Mouse (Mus musculus): Measurements from ENCODE around the gene Fam102b. TPM values are rescaled to one million over a fixed set of nuclear protein-coding genes. Genes with fewer than 3 reads are reported as not detected.

Gene Fam102b
- 1 to 10 TPM; 3.2 to 4.4 TPM for polyA plus RNA-seq (2017; shearing (Covaris generic))

- peak; percentile 85 for ATAC-seq
These were observed at the start of gene Fam102b for GRCm38 (mm10) chr3:109027515-109027987. Gene Fam102b, minus strand, starts transcription at chr3:109027607.

DNA sequence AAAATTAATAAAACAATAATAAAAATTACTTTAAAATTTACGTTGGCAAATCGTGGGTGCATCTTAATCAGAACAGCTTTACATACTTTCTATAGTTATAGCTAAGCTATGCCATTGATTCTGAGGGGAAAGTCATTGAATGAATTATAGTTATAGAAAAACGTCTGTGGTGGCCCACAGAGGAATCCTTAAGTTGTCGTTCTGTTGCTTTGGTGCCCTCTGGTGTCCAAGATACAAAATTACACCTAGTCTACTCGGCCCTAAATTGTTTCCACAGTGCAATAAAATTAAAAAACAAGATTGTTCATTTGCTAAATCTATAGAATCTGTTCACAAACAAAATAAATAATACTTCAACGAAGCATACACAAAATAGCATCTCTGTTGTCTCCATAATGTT lies 35.6 kb upstream of the Fam102b start:
- peak; percentile 77 for ATAC-seq

DNA sequence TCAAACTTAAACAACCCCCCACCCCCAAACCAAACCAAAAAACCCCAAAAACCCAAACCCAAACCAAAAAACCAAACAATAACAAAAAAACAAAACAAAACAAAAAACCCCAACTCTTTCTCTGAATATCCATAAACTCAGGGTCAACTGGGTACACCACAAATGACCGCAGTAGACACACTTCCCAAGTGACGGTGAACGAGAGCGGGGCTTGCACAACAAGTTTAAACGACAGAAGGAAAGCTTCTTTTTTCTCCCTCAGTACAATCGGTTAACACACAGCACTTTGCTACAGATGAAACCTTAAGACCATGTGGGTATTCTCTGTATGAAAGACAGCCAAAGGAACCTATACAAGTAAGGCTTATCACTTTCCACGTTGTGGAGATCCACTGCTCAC lies 35.0 kb upstream of the Fam102b start:
- no peak for ATAC-seq

DNA sequence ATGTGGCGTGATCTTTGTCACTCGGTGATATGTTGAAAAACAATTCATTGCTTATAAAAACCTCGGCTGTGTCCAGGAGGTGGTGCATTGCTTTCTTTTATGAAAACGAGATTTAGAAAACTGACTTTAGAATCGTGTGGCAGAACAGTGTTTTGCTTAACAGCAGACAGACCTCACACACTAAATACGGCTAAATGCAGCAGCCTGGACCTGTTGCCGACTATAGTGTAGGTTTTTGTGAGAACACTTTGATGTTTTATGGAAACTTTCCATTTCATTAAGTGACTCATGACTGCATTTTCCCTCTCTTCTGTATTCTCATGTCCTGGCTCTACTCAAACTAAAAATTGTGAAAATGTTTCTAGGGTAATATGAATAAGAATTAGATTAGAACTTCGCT lies 32.5 kb upstream of the Fam102b start:
- ATAC-seq = no peak

DNA sequence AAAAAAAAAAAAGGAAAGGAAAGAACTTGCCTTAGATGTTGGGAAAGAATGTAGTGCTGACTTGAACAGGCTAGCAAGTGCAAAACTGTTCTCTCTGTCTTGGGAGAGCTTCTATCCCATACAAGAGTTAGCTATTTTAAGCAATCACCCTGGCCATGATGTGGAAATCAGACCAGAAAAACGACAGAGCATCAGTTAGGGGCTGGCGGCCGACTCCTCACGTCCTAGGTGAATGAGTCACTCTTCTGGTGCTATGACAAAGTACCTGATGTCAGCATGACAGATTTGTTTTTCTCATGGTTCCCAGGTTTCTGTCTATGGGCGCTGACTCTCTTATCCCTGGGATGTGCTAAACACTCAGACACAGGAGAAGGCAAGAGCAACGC lies 24.5 kb upstream of the Fam102b start:
- no peak for ATAC-seq

- no peak for ATAC-seq
These were observed 23.9 kb upstream of the Fam102b start for GRCm38 (mm10) chr3:109051056-109051945.

GRCm38 (mm10) chr3:109047707-109048283 lies 20.4 kb upstream of the Fam102b start:
- no peak for ATAC-seq

GRCm38 (mm10) chr3:109046428-109046827 lies 19.0 kb upstream of the Fam102b start:
- ATAC-seq = no peak

DNA sequence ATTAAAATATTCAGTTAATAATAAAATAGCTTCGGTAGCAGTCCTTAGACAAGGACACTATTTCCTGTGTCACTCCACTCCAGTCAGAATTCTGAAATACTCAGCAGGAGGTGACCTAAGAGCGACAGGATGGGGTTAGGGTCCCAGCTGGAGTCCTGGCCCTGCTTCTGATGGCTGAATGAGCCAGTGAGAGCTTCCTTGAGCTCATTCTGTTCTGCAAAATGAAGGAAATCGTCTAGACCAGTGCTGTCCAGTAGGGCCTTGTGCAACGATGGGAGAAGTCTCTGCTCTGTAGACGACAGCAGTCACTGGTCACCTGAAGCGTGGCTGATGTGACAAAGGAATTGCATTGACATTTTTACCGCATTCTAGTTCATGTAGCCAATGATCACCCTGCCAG lies 16.0 kb upstream of the Fam102b start:
- no peak for ATAC-seq

DNA sequence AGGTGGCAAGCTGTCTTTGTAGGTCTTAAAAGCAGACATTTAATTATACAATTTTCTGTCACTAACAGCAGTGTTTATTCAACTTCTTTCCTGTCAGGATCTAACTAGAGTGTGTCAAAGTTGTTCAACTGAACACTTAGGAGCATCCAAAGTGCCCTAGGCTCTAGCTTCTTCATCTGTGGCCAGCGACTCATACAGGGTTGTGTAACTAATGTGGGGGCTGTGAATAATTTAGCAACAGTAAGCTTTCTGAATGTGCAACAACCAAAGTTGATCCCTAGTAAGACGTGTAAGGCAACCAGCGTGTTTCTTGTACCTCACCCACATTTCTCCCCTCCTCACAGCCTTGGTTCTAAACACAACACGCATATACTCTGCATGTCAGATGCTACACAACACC lies 13.5 kb upstream of the Fam102b start:
- ATAC-seq = no peak

DNA sequence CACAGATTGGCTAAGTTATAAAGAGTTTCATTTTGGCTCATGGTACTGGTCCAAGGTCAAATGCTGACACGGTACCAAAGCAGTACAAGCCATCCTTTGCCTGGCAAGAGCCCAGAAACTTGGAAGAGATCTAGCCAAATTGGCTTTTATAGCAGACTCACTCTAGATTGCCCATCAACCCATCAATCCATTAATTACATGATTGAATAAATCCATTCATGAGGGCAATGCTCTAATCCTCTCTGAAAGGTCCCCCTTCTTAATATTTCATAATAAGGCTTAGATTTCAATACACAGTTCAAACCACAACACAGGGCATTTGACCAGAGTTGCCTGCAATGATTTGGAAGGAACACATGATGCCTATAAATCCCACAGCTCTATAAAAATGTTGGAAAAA lies 7.0 kb upstream of the Fam102b start:
- ATAC-seq = no peak

DNA sequence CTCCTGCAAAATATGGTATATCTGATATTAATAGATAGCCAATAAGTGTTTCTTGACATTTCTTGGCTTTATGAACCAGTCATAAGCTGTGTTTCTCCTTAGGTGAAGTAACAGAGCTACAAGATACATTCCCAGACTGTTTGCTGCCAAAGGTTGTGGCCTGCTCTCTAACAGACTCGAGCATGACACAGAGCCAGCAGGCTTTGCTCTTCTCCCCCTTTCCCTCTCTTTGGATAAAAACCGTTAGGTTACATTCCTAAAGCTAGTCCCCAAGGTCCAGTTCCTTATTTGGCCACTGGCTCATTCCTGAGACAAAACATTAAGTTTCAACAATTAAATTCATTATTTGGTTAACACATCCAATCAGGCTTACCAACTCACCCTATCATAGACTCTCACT lies 4.9 kb upstream of the Fam102b start:
- ATAC-seq = no peak

GRCm38 (mm10) chr3:109031626-109032025 lies 4.2 kb upstream of the Fam102b start:
- ATAC-seq = no peak

DNA sequence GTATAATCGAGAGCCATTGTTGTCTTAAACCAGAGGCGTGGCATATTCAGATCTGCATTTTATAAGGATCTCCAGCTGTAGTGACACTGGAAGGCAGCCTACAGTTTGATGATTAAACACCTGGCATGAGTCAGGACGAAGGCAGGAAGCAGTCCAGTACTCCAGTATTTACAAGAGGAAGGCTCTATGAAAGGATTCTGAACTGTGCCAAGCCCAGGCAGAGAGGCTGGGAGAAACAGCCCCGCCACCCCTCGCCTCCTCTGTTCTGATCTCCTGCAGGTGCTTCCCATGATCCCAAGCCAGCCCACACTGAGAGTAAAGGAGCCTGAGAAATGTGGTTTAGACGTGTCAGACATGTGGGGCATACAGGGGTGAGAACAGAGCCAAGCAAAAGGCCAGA lies 3.4 kb upstream of the Fam102b start:
- ATAC-seq = no peak

DNA sequence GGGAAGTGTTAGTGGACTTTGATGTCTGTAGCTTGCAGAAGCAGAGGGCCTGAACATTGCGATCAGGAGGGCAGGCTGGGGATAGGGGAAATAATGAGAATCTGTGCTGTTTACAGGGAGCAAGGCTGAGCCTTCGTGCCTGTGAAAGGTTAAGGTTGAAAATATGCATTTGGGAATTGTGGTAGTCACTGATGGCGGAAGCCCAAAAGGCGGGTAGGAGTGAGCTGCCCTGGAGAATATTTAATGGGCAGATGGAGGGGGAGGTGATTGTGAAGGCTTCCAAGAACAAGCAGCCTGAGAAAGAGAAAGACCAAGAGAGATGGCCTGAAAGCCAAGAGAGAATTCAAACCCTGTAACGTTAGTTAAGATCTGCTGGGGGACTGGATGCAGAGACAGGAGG lies 2.3 kb upstream of the Fam102b start:
- no peak for ATAC-seq

DNA sequence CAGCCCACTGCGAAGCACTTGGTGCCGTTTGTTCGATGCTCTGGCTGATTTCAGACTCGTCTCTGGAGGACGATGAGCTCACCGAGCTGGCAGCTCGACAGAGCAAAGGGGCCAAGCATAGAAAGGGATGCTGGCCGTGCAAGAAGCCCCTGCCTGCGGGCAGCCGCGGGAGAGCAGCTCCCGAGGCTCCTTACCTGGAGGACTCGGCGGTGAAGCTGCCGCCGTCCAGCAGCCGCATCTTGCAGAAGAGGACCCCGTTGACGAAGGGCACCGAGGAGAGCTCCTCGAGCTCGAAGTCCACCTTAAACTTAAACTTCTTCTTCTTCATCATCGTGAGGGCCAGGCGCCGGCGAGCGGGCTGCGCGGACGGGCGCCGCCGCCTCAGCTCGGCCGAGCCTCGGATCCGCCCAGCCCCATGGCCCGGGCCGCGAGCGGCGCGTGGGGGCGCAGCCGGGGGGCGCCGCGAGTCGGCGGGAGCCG lies 376 bp downstream of the Fam102b start:
- ATAC-seq = peak; percentile 29

DNA sequence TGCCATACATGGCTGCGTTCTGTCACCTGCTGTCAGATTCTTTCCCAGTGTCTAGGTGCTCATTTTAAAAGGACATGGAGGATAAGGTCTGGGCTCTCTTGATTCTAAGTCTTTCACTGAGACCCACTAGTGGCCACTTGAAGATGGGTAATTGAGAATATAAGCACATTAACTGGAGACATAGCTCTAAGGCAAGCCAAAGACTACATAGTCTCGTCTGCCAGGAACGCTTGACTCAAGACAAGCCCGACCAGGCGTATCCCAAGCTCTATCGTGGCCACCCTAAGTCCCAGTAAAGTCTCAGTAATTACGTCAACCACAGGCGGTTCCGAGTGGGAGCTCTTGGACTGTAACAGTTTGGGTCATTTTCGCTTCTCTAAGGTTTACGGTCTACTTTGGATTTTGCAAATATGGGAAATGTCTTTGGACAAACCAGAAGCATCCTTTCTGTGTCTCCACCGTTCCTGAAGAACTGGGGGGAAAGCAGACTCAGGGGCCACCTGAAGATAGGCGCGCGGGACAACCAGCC lies 881 bp downstream of the Fam102b start:
- no peak for ATAC-seq

GRCm38 (mm10) chr3:109025579-109025978 lies 1.8 kb downstream of the Fam102b start:
- ATAC-seq = peak; percentile 30

- ATAC-seq = no peak
These were observed 4.3 kb downstream of the Fam102b start for GRCm38 (mm10) chr3:109023066-109023465.

GRCm38 (mm10) chr3:109021720-109022516 lies 5.5 kb downstream of the Fam102b start:
- no peak for ATAC-seq

DNA sequence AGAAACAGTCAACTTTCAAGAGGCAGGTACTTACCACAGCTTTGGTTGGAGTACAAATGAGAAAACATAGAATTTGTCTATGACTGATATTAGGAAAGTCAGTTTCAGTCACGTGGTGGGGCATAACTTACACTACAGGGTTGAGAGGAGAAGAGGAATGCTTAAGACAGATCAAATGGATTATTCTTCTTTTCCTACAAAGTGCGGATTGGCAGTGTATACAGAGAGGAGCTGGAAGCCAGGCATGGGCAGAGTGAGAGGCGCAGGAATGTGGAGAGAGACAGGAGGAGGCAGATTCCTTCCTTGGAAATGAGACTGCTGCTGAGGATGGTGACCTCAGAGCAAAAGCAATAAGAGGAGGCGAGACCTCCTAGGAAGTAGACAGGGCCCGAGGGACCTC lies 9.1 kb downstream of the Fam102b start:
- ATAC-seq = no peak

GRCm38 (mm10) chr3:109012595-109012994 lies 14.8 kb downstream of the Fam102b start:
- ATAC-seq = no peak
